Mouse (Mus musculus) heart, adult 18-20 months (tissue): Measurements from ENCODE around the gene Mrc2. TPM values are rescaled to one million over a fixed set of nuclear protein-coding genes. Genes with fewer than 3 reads are reported as not detected.

Experiments used
- DNase-seq, 2 experiments: peaks; one replicate each; pipeline ENCODE4 v3.0.0; 2021 to 2022; ENCODE audit warnings: mixed read lengths in 1 of 2
- total RNA-seq, 2 experiments: library from RNA; stranded (reverse); gene quantifications; 2 replicates each; pipeline ENCODE4 v1.2.3; 2021

The Mrc2 gene
- total RNA-seq, 2 experiments from 2014 or later, result 10.8 to 11.7 TPM

DNA sequence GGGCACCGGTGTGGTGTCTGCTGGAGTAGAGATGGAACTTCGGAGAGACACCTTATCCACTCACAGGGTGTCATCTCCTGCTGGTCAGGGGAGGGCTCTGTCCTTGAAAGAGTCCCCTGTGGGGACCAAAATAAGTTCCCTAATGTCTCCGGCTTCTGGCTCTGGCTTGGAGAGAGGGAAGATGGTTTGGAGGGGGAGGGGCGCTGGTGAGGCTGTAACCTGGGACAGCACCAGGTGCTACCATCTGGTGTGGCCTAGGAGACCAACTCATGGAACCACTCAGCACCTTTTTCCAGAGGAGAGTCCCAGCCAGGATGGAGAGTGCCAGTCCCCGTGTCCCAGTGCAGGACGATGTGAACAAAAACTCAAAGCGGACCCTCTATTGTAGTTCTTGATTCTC, 58.2 kb downstream of the Mrc2 start:
- DNase-seq, result no peak

DNA sequence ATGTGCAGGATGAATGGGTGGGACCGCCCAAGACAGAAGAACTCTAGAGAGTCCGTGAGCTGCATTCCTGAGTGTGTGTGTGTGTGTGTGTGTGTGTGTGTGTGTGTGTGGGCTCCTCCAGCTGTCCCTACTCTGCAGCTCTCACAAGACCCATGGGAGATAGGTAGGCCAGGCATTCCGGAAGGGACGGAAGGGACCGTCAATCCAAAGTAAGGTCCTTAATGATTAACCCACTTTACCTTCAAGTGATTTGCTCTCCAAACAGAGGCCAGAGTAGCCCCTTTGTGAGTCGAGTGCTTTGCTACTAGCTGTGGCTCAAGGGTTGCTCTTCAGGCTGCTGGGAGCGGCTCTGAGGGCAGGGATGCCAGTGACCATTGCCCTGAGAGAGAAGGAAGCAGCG, 59.7 kb downstream of the Mrc2 start:
- peak in 1 of 2 experiments; percentile 7 for DNase-seq

DNA sequence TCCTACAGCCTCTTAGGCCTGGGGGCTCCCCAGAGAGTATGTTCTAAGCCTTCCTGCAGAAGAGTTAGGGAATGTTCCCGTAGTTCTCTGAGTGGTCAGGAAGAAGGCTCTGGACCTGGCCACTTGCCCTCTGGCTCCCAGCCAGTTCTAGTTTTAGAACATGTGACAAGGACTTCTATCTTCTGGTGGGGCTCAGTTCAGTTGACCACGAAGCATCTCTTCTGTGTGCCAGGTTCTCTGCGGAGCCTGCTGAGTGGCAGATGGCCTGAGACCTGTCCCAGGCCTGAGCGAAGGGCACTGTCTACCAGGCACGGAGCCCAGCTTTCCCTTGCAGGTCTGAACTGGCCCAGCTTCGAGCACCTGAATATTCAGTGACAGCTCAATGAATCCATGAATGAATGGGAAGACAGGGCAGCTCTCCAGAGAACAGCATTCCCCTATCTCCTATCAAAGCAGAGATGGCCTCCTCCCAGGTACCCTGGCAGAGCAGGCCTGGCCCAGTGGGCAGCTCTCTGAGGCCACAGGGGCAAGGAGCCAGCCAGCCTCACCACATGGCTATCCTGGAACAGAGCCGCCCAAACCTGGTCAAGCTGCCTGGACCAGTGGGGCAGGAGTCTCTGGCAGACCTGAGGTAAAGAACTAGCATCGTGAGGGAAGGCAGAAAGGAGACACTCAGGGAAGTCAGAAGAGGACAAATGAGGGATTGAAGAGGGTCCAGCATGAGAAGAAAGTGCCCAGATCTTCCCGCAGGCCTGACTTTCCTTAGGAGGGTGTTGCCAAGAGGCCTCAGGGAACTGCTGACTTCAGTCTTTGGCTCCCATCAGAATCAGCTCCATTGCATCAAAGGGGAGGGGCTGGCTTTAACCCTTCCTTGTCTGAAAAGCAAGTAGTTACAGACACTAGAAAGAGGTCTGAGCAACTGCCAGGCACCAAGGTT, 60.8 kb downstream of the Mrc2 start:
- peak; percentile 92 to 93 for DNase-seq

DNA sequence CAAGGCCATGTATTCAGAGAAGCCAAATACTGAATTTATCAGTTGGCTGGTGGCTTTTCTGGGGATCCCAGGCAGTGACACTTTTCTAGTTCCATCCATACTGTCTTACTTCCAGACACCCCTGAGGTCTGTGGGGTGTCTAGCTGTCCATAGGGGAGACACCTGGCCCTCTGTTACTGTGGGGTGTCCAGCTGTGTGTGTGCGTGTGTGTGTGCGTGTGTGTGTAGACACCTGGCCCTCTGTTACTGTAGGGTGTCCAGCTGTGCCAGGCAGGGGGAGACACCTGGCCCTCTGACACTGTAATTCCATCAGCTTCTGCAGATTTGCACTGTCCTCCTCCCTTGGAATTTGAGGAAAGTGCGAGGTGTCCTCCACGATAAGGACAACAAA, 61.4 kb downstream of the Mrc2 start:
- DNase-seq, result no peak

DNA sequence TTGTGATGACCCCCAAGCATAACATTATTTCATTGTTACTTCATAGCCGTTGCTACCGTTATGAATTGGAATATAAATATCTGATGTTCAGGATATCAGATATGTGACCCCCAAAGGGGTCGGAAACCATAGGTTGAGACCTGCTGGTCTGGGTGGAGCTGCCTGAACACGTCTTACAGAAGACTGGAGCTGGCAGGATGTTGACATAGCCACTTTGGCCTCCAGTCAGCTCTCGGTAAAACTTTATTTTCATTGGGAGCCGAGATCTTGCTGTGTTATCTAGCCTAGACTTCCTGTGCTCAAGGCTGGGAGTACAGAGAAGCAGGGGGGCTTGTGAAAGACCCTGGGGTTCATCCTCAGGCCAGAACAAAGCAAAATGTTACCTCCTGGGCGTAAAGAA, 63.9 kb downstream of the Mrc2 start:
- DNase-seq, result peak in 1 of 2 experiments; percentile 7

DNA sequence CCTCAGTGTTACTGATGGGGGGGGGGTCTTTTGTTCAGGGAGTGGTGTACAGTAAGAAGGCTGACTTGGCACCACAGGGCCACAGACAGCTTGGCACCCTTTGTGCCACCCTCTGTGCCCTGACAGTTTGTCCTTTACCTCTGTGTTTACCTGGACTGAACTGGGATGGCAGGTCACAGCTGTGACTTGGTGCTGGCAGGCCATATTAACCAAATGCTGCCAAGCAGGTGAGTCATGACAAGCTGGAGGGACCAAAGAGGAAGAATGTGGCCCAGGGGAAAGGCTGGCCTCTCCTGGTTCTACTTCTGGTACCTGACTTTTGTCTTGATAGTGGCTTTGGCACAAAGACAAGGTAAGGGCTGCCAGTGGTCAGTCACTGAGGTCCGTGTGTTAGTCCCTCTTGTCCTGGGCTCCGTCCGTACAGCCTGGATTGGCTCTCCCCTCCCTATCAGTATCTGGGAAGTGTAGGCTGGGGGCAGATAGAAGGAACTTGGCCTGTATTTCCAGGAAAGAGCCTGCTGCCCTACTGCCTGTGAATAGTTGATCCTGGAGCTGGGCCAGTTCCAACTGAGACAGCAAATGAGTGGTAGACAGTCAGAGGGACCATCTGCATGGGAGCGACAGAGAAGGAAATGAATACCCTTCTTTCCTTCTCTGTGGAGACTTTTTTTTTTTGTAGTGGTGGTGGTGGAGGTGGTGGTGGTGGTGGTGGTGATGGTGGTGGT, 69.8 kb downstream of the Mrc2 start:
- no peak for DNase-seq

DNA sequence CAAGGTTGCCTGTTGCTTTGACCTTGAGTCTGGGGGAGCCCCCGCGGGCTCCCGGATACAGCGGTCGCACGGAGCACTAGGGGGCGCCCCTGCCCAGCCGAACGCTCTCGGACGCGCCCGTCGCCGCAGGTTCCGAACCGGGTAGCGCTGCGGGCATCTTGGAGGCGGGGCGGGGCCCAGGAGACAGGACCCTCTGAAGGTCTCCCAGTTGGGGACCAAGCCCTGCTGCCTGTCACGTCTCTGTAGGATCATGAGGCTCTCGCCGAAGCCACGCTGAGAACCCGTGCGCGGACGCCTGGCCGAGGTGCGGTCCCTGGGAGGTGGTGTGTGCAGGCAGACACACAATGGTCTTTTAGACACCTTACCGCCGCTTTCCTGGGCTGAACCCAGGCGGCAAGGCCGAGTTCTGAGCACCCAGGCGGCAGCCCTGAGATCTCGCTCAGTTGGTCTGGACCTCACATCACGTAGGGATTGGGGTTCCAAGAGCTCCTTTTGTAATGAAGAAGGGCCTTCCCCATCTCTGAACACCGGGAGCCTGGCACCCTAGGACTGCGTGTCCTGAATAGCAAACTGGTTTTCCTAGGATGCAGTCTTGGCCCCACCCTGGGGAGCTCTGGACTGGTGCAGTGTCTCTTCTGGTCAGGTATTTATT, 70.6 kb downstream of the Mrc2 start:
- peak; percentile 81 to 91 for DNase-seq

DNA sequence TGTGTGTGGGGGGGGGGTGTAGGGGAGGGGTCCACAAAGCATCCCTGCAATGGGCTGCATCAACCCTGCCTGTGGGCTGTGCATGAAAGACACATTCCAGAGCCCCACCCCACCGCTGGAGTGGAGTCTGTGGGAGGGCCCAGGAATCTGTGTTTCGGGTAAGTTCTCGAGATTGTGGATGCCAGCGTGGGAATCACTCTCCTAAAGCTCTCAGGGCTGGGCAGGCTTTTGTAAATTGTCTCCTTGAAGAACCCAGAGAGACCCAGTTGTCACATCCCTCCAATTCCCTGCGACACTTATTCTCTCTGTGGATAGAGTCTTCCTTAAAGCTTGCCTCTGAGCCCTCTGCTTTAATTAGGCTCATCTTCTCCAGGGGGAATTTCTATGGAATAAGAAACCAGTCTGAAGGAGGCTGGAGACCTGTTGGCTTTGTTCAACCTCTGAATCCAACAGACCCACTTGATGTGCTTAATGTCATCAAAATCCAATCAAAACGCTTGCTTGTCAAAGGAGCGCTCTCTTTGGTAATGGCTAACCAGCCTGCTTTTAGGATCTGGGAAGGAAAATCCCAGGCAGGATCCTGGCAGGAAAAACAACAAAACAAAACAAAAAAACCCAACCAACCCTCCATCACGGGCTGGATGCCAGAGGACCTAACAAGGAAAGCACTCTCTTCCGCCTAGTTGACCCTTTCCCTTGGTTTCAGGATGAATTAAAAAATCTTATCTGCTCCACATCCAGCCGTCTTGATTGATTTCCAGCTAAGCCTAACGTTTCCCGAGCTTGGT, 71.3 kb downstream of the Mrc2 start:
- peak; percentile 68 for DNase-seq

DNA sequence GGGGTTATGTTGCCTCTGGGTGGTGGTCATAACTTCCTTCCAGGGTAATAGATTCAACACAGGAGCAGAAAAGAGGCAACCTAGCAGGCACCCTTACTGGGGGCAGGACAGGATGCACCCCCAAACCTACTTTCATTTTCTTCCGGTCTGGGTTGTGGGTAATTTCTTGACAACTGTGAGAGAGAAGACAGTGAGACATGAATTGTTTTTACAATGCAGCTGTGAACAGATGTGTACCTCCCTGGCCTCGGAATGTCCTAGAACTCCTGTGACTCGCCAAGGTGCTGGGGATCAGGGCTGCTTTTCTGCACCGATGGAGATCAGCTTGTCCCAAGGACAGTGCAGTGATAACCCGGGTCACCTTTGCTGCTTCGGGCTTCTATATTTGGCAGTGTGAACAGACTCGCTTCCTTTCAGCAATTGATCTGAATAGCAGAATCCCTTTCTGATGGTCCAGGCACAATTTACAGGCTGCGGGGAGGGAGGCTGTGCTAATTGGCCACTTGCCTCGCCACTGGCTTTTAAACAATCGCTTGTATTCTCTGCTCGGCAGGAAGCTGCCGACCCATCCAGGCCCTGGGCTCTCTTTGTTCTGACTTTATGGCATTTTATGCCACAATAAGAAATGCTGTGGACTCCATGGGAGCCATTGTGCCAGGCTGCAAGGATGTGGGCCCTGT, 72.1 kb downstream of the Mrc2 start:
- DNase-seq, result peak in 1 of 2 experiments; percentile 71

DNA sequence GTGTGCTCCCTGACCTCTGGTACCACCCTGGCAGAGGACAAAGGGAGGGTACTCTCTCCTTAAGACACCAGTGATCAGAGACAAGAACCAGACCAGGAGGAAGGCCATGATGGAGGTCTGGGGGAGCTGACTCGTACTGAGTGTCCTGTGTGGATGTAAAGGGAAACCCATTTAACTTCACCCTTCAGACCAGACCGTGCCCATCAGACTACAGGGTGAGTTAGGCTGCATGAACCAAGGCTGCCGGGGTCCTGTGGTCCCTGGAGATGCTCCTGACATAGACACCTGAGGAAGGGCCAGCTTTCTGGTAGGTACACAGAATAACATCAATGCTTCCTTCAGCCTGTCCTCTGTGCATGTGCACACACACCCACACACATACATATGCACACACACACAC, 73.2 kb downstream of the Mrc2 start:
- DNase-seq, result no peak

DNA sequence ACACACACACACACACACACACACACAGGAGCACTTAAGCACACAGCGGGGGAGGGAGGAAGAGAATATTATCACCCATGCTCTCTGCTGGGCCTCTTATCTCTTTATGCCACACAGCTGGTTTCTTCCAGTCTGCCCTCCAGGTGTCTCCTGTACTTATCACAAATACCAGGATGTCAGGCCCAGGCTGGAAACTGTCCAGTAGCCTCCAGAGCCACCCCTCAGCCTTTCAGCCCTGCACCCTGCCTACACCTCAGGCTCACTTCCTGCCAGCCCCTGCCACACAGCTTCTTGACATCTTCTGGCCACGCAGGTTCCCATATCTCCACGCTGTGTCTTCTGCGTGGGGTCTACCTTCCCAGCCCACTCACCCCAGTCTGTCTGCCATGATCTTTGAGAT, 73.6 kb downstream of the Mrc2 start:
- DNase-seq, result no peak

DNA sequence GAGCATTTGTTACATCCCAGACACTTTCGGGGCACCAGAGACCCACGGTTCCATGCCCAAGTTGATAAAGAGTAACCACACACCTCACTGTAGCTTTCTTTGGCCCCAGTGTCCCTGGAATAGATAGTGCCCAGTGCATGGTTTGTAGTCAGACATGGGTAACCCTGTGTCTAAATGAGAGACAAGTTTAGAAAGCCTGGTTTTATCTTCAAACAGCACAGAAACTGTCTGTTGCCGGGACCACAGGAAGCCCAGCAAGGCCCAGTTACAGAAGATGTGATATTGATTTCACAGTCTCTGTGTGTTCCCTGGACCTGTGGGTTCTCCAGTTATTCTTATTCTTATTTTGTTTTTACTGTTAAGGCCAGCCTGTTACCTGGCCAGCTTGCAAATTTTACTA, 74.7 kb downstream of the Mrc2 start:
- no peak for DNase-seq

DNA sequence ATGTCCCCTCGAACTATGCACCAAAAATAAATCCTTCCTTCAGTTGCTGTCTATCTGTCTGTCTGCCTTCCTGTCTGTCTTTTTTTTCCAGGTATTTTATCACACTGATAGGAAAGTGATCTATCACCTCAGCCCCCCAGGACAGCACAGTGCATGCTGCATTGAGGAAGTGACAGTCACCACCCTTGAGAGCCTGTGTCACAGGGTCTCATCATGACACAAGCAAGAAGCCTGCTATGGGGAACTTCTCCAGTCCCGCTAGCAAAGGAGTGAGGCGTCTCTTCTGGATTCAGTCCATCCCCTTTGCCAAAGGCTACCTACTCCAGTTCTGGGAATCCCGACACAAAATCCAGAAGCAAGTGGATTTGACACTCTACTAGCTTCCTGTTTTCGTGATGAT, 76.4 kb downstream of the Mrc2 start:
- no peak for DNase-seq

DNA sequence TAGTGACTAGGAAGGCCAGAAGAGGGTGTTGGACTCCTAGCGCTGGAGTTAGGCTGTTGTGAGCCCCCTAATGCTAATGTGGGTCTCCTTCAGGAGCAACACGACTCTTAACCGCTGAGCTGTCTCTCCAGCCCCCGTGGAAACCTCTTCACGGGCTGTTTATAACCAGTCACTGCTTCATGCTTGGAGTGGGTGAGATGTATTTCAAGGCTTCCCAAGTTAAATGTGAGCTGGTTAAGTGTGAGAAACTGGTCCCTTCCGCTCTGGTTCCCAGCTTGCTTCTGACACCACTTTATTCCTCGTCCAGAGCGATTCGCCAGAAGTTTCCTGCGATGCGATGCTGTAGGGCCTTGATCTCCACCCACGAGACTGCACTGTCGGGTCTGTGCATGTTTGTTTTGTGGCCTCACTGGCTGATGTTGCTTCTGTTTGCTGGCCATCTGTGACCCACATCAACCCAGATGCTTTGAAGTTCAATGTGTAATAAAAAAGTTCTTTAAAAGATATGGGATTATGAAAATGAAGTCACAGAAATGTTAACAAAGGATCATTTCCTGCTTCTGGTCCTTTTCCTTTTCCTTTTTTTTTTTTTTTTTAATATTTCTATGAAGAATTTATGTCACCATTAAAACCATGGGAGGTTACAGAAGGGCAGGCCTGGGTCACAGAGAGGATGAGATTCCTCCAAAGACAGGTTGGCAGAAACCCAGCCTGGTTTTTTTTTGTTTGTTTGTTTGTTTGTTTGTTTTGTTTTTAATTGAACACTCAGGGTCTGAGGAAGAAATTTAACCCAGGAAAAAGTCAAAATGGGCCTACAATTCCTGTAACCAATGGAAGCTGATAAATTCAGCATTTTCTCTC, 77.3 kb downstream of the Mrc2 start:
- DNase-seq, result peak in 1 of 2 experiments; percentile 43

DNA sequence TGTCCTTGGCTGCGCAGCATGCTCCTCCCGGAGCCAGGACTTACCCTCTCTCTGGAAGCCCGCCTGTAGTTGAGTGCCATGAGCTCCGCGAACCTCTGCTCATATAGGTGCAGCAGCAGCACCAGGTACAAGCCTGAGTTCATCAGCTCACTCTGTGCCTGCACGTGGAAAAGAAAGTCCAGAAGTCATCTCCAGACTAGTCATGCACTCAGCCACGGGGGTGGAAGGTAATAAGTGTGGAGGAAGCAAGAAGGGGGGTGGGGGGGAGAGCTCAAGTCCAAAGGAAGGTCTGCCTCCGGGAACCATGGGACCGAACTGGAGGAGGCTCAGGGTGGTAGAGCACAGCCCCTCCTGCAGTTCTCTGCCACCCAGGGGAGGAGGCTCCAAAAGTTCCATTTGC, 79.4 kb downstream of the Mrc2 start:
- DNase-seq, result no peak

DNA sequence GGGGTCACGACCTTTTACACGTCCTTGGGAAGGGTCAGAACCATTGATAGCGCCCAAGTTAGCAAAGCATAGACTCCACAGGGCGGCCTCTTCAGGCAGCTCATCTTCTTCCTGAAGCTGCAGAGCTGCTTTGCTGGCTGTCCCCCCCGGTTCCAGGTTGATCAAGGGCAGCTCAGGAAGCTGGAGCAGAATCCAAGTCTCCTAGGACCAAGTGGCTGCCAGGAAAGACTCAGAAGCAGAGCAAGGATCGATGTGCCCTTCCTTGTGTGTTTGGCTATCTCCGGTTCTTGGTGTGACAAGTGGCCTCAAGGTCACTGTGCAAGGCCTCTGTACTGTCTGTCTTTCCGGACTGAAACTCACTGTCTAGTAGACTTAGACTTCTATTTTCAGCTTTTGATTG, 81.4 kb downstream of the Mrc2 start:
- DNase-seq, result peak in 1 of 2 experiments; percentile 27

DNA sequence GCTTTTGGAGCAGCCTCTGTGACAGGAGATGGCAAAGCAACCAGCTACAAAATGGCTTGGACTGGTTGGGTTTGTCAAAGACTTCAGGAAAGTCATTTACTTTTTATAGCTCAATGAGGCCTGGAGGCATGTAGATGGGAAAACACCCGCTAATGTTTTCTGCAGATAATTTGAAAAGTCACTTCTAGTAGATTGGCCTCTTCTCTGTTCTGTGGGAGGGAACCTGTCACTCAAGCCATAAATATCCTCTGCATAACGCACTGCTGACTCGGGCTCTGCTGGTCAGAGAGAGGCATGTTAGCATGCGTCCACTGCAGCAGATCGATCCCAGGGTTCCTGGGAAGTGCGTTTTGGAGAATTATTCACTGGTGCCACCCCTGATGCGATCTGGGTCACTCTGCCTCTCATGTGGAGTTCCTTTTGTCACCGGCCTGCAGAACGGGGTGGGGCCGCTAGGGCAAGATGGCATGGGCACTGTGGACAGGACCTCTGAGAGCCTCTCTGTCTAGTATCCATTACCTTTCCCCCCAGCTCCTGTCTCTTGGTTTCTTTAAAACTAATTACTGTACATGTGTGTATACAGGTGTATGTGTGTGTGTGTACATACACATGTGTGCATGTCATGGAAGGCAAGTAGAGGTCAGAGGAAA, 82.2 kb downstream of the Mrc2 start:
- no peak for DNase-seq

DNA sequence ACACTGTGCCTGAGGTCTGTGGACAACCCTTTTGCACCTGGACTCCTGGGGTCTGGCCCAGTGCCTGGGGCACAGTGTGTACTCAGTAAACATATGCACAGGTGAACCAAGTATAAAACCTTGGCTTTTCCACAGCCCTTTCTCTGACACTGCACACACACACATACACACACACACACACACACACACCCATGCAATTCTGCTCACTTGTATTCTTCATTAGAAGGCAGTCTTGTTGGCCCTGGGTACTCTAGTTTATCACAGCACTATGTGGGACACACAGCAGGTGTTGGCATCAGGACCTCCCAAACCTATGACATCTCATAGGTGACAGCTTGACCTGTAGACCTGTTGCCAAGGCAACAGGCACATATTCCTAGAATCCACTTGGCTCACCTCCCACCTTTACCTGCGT, 83.4 kb downstream of the Mrc2 start:
- no peak for DNase-seq

DNA sequence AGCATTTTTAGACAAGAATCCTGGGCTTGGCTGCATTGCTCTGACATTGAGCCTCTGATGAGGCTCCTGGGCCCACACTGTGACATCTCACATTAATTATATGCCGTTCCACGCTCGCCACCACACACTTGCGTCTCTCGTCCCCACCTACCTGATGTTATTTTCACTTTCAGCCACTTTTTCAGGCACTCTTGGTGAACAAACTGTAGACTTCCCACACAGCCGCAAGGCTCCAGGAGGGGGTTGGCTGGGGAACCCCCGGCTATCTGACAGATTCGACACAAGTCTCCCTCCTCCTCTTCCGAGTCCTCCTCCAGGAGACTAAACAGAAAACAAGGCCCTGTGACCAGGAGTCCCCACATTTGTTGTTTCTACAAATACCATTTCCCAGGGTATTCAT, 92.8 kb downstream of the Mrc2 start:
- no peak for DNase-seq

DNA sequence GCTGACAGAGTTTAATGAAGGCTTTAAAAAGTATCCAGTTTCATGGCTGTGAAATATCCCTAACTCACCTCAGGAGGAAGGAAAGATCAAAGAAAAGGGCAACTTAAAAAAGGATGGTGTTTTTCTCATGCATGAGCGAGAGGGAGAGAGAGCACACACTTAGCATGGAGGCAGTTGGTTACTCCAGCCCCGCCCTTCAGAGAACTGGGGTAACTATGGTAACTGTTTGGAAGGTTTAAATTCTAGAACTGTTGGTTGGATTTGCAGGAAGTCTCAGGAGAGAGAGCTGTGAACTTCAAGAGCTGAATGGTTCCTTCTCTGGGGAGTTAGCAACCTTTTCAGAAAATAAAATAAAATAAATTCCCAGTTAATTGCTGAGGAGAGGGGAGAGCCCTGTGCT, 96.2 kb downstream of the Mrc2 start:
- DNase-seq, result no peak
